Mouse (Mus musculus): ENCODE measurements around the gene Utp20. TPM values are rescaled to one million over a fixed set of nuclear protein-coding genes. Genes with fewer than 3 reads are reported as not detected.

Utp20 gene
- total RNA-seq, 2 experiments from 2014 or later, result 14.4 to 23.2 TPM

DNA sequence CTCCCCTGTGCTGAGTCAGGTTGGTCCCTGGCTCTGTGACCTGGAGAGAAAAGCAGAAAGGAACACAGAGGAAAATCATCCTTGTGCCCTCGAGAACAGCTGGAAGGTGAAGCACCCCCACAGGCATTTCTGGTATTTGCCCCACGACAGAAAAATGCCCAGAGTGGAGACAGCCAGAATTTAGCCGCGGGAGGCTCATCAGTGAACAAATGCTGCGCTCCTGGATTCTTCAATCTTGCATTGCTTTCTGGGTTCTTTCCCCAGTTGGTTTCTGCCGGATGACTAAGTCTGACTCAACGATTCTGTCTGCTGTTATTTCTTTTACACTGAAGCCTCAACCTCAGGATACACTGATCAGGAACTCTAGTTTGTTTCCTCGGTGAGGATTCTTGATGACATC lies 98.4 kb downstream of the Utp20 start:
- intact Hi-C loops (cut with DNase I), result no loop called here
- no peak for DNase-seq (ENCODE audit: low spot score in 2 of 2)

DNA sequence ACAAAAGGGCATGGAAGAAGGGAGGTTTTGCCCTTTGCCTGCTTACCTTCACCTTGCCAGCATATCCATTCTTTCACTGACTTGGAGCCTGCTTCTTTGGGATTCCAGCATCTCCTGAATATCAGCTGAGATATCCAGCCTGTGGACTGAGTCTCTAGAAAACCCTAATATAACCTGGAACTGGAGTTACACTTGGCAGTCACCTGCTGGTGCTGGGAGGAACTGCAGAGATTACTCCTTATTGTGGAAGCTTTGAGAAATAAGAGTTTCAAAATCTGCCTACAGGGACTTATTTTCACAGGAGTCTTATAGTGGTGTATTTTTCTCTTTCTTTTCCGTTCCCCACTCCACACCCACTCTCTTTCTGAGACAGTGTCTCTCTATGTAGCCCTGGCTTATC lies 99.5 kb downstream of the Utp20 start:
- peak; percentile 42 to 45 for DNase-seq (ENCODE audit: low spot score in 2 of 2)
- intact Hi-C loops (cut with DNase I), result loop anchor here (1.0 kb wide), 1 partner anchor 348 kb away; the partner anchor contains the start of genes Dram1 and Gnptab

DNA sequence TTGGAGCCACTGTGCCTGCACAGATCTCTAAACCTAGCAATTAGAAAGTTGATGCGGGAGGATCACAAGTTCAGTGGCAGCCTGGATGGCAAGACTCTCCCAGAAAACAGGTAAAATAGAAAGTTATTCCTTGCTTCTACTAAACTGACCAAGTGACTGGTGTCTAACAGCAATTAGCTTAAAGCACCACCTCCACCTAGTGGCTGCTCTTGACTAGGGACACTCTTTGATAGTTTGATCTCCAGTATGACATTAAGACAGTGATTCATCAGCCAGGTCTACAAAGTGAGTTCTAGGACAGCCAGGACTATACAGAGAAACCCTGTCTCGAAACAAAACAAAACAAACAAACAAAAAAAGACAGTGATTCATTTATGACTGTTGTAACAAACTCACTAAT lies 101.3 kb downstream of the Utp20 start:
- DNase-seq (ENCODE audit: low spot score in 2 of 2), result no peak
- intact Hi-C loops (cut with DNase I), result no loop called here

DNA sequence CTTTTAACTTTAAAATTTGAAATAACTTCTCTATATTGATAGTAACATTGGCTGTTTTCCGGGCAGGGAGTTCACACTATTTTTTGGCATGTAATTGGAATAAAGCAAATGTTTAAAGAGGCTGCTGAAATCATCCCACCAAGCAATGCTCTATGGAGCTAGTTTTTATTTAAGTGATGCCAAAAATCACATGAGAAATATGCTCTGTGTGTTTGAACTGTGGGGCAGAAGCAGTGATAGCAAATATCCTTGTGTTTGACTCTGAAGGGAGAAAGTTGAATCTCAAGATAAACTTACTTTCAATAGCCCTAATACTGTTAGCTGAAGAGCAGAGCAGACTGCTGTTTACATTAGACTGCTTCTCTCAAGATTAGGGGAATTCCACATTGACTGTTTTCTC lies 107.0 kb downstream of the Utp20 start:
- intact Hi-C loops (cut with DNase I), result loop anchor here (5.0 kb wide), 1 partner anchor 37 kb away; no protein-coding TSS in a partner anchor
- DNase-seq (ENCODE audit: low spot score in 2 of 2), result no peak

DNA sequence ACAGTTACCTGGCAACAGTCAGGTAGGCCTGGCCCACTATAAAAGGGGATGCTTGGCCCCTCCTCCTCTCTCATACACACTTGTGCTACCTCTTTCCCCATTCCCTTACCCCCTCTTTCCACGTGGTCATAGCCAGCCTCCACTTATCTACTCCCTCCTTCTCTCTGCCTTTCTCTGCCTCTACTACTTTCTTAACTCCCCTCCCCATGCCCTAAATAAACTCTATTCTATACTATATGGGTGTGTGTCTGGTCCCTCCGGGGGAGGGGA lies 108.9 kb downstream of the Utp20 start:
- intact Hi-C loops (cut with DNase I), result no loop called here
- no peak for DNase-seq (ENCODE audit: low spot score in 2 of 2)

DNA sequence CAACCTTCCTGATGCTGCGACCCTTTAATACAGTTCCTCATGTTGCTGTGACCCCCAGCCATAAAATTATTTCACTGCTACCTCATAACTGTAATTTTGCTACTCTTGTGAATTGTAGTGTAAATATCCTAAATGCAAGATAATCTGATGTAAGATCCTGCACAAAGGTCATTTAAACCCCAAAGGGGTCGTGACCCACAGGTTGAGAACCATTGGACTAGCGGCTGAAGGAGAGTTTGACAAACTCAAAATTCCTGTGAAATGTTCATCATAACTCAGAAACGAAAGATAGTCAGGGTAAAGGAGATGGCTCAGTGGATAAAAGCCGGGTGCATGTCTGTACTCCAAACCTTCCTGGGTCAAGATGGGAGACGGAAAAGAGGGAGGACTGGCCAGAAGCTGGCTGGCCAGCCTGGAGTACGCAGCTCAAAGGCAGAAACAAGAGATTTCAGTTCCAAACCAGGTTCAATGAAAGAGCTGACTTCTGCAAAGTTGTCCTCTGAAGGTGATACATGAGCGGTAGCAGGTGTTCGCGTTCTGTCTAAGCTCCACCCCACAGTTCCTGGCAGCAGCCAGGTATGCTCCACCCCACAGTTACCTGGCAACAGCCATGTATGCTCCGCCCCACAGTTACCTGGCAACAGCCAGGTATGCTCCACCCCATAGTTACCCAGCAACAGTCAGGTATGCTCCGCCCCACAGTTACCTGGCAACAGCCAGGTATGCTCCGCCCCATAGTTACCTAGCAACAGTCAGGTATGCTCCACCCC lies 109.4 kb downstream of the Utp20 start:
- intact Hi-C loops (cut with DNase I), result no loop called here
- no peak for DNase-seq (ENCODE audit: low spot score in 2 of 2)

DNA sequence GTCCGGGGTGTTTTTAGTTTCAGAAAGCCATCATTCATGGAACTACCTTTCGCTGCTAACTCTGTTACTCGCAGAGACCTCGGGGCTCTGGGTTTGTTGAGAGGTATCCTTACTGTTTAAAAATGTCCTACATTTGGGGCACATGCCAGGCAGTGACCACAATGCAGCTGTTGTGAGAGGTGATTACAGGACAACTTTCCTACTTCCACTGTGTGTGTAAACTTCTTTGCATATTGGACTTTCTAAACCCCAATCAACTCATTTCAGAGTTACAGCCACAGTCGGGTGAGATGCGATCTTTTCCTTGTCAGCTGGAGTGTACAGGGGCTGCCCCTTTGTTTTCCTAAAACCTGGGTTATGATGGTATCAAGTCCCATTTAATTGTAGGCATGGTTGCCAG lies 111.0 kb downstream of the Utp20 start:
- intact Hi-C loops (cut with DNase I), result no loop called here
- no peak for DNase-seq (ENCODE audit: low spot score in 2 of 2)

DNA sequence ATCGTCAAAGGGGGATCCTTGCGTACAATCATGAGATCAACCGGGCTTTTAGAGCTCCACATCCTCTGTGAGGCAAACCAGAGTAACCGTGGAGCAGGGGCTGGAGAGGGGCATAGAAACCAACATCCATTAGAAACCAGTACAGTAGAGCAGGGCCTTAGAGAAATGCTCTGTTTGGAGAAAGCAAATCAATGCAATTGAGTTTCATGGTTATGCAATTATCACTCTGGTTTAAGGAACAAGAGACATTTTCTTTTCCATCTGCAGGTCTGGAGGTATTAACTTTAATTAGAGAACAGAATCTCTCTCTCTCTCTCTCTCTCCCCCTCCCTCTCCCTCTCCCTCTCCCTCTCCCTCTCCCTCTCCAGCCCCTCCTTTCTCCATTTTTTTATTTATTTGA lies 111.9 kb downstream of the Utp20 start:
- intact Hi-C loops (cut with DNase I), result no loop called here
- DNase-seq (ENCODE audit: low spot score in 2 of 2), result no peak

DNA sequence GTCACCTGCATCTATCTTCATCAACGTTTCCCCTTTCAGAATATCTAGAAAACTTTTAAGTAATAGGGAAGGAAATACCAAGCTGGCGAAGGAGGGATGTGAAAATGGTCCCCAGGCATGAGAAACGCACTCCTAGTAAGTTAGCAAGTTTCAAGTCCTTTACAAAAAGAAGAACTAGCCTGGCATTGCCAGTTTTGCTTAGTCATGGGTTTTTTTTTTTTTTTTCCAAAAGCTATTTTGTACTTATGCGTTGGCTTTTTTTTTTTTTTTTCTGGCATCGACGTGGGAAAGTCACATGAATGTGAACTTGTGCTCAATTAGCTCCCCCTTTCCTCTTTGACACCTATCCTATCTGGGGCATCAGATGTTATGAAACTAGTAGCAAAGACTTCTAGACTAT lies 114.2 kb downstream of the Utp20 start:
- intact Hi-C loops (cut with DNase I), result no loop called here
- DNase-seq (ENCODE audit: low spot score in 2 of 2), result no peak

DNA sequence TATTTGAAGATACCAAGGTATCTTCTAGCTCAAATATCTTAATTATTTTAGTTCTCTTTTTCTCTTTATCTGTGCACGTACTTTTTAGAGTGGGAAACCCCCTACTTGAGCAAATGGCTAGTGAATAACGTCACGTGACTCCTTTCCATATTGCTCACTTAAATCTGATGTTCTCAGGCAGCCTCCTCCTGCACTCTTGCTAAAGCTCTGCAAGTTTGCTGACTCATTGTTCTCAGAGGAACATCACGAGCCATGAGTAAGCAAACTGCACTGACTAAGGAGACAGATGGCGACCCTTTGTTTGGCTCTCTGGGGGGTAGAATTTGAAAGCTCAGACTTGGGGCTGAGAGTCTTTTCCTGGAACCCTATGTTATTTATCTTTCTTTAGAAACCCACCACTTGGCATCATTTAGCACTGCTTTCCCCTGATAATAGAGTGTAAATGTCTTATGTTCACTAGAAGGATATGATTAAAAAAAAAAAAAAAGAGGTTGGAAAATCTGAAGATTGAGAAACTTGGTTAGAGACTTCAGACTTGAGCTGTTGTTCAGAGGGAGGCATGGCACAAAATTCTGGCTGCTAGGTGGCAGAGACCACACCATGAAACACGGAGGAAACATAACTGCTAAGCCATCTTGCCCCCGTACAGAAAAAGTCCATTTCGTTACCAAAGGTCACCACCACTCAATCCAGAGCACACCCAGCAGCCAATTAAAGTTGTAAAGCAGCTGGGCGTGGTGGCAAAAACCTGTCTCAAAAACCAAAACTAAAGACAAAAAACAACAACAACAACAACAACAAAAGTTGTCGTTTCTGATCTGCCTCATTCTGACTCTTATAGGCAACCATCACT lies 117.7 kb downstream of the Utp20 start:
- peak; percentile 43 to 51 for DNase-seq (ENCODE audit: low spot score in 2 of 2)
- intact Hi-C loops (cut with DNase I), result no loop called here

DNA sequence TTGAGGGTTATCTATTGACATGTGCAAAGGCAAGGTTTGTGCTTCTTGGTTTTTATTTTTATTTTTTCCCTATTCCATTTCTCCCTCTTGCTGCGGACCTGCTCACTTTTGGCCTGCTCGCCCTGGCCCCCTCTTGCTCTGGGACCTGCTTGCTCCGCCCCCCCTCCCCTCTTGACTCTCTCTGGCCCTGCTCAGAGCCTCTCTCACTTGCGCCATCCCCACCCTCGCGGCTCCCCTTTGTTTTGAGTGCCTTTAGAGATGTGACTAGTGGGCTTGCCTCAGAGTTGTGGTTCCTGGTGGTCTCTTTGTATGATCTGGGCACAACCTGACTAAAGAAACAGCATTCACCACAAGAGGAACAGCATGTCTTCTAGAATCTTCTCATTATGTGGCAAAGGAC lies 125.7 kb downstream of the Utp20 start:
- intact Hi-C loops (cut with DNase I), result no loop called here
- DNase-seq (ENCODE audit: low spot score in 2 of 2), result no peak

Other genes with a start within 250 kb of the Utp20 start
- gene Mybpc1, start 221.7 kb downstream of the Utp20 start, total RNA-seq (2021), result 1 to 10 TPM; 6.1 TPM
- gene Spic, start 141.8 kb downstream of the Utp20 start, total RNA-seq (2021), result not detected
- gene Arl1, start 95.9 kb downstream of the Utp20 start, total RNA-seq (2021), result 100 to 1,000 TPM; 127 TPM
- gene Slc5a8, start 59.2 kb upstream of the Utp20 start, total RNA-seq (2021), result not detected

Data from left cerebral cortex, postnatal 36 days (tissue).